ENCODE assay signal across 7 mouse cellular contexts in genomic region chr1:34061078-34061477, GRCm38 (mm10).
DNase-seq lines count a peak whose midpoint lies in the region; ATAC-seq and TF ChIP-seq lines count a peak whose summit lies in the region.

No protein-coding gene starts in this region.

- H3K4me1 ChIP-seq in intestine, embryonic 15.5 days (replicated peaks): 0 out of 2 replicates have a peak, but pooled peaks cover 3% of the 10 kb centered on the region
- peaks cover 17% of the 10 kb centered on the region for H3K4me1 ChIP-seq in midbrain, embryonic 11.5 days (ENCODE audit: control insufficient read depth, insufficient read depth, low read length)
- no peaks in the 10 kb centered on the region for H3K4me1 ChIP-seq in small intestine, adult 2 months (ENCODE audit: control insufficient read depth, insufficient read depth, insufficient read length, low read length)

- peak; percentile 91 for ATAC-seq in intestine, embryonic 15.5 days
- peak; percentile 64 for ATAC-seq in midbrain, embryonic 11.5 days (ENCODE audit: low FRiP score)

- no peaks in the 10 kb centered on the region for H3K27me3 ChIP-seq in intestine, embryonic 15.5 days (replicated peaks)
- H3K27me3 ChIP-seq in midbrain, embryonic 11.5 days (ENCODE audit: control insufficient read depth, insufficient read depth, low read length): no peaks in the 10 kb centered on the region
- no peaks in the 10 kb centered on the region for H3K27me3 ChIP-seq in small intestine, adult 2 months (ENCODE audit: control insufficient read depth, insufficient read depth, low read length)

- intact Hi-C loops in gastrocnemius, postnatal 14 days (cut with DNase I; ENCODE audit: low total_unique reads): no loop called here
- intact Hi-C loops in left cerebral cortex, postnatal 14 days (cut with DNase I): loop anchor here (5.0 kb wide), 1 partner anchor 106 kb away; no protein-coding TSS in a partner anchor

- no peak overlapping the region for H3K4me2 ChIP-seq in intestine, embryonic 15.5 days (replicated peaks)
- no peak overlapping the region for H3K4me2 ChIP-seq in midbrain, embryonic 11.5 days

- no peak overlapping the region for H3K27ac ChIP-seq in intestine, embryonic 15.5 days
- peak overlapping the region; percentile 20; the same call in 1 of the 2 replicates for H3K27ac ChIP-seq in midbrain, embryonic 11.5 days (ENCODE audit: low read depth, low read length)
- H3K27ac ChIP-seq in small intestine, adult 2 months (ENCODE audit: insufficient read depth, low read depth, low read length): no peak overlapping the region

- H3K4me3 ChIP-seq in intestine, embryonic 15.5 days (replicated peaks): no peak overlapping the region
- H3K4me3 ChIP-seq in midbrain, embryonic 11.5 days (ENCODE audit: low read depth, low read length): no peak overlapping the region
- H3K4me3 ChIP-seq in small intestine, adult 2 months (ENCODE audit: low read depth, low read length): no peak overlapping the region

- peak; percentile 55; the same call in 1 of the 2 replicates for TF ChIP-seq CTCF in small intestine, adult 2 months (IDR thresholded peaks at IDR 0.05; ENCODE audit: extremely low read depth, insufficient read length, insufficient replicate concordance, low read depth, low read length)

- H3K9me3 ChIP-seq in intestine, embryonic 15.5 days: no peaks in the 10 kb centered on the region
- no peaks in the 10 kb centered on the region for H3K9me3 ChIP-seq in midbrain, embryonic 11.5 days (ENCODE audit: control insufficient read depth, low read length)

- 21% methylated on average over 4 of the region's 4 CpGs for WGBS in intestine, embryonic 15.5 days
- 35% methylated on average over 4 of the region's 4 CpGs for WGBS in midbrain, embryonic 11.5 days
- 16% methylated on average over 4 of the region's 4 CpGs for WGBS in small intestine, adult 2 months

- no peak for TF ChIP-seq POLR2A in small intestine, adult 2 months (IDR thresholded peaks at IDR 0.05; ENCODE audit: low read depth, low read length)

- H3K36me3 ChIP-seq in intestine, embryonic 15.5 days: no peaks in the 10 kb centered on the region
- no peaks in the 10 kb centered on the region for H3K36me3 ChIP-seq in midbrain, embryonic 11.5 days (ENCODE audit: control insufficient read depth, insufficient read depth, low read length)
- H3K36me3 ChIP-seq in small intestine, adult 2 months (ENCODE audit: control insufficient read depth, insufficient read depth, low read length): no peaks in the 10 kb centered on the region

- DNase-seq in adipocyte (ENCODE audit: low spot score): peak; percentile 73
- peak; percentile 74 to 84 for DNase-seq in cerebellum, postnatal 36 days
- DNase-seq in gastrocnemius, postnatal 14 days: peak; percentile 57
- peak; percentile 71 to 78 for DNase-seq in left cerebral cortex, postnatal 14 days (ENCODE audit: low spot score in 2 of 2)
- peak; percentile 94 for DNase-seq in midbrain, embryonic 11.5 days (ENCODE audit: low spot score, missing footprints)

- H3K9ac ChIP-seq in intestine, embryonic 15.5 days: no peak overlapping the region
- H3K9ac ChIP-seq in midbrain, embryonic 11.5 days (ENCODE audit: low read length): no peak overlapping the region
